Mouse (Mus musculus): ENCODE results near the gene Pacsin2. TPM values are rescaled to one million over a fixed set of nuclear protein-coding genes. Genes with fewer than 3 reads are reported as not detected.
"Not testable (repeated sequence)": the region's sequence is repeated elsewhere in the genome, so short reads cannot be mapped to it uniquely, and the experiment has no call there.

The Pacsin2 gene
- total RNA-seq, 2 experiments from 2014 or later = 50.2 to 55.7 TPM

GRCm38 (mm10) chr15:83382467-83382866 lies 81.9 kb downstream of the Pacsin2 start:
- DNase-seq (ENCODE audit: low spot score in 2 of 2) = no peak

GRCm38 (mm10) chr15:83377153-83377552 lies 87.3 kb downstream of the Pacsin2 start:
- no peak for DNase-seq (ENCODE audit: low spot score in 2 of 2)

- peak; percentile 39 to 49 for DNase-seq (ENCODE audit: low spot score in 2 of 2)
Measured at GRCm38 (mm10) chr15:83375136-83375535, 89.3 kb downstream of the Pacsin2 start.

DNA sequence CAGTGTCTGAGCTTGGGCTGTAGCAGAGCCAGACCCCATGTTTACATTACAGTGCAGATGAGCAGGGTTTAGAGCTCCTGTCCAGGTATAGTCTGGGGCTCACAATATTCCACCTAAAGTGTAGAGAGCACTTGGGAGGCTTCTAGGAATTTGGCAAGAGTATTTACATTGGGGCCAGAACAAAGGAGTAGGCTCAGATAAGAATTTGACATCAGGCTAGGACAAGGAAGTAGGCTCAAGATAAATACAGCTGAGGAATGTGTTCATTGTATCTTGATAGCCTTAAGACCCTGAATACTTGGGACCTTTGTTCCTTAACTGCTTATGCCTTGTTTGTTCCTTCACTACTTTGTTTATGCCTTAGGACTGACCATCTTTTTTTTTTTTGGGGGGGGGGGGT lies 90.3 kb downstream of the Pacsin2 start:
- no peak for DNase-seq (ENCODE audit: low spot score in 2 of 2)

- not testable (repeated sequence) for DNase-seq (ENCODE audit: low spot score in 2 of 2)
Measured at GRCm38 (mm10) chr15:83368702-83369101, 95.7 kb downstream of the Pacsin2 start.

DNA sequence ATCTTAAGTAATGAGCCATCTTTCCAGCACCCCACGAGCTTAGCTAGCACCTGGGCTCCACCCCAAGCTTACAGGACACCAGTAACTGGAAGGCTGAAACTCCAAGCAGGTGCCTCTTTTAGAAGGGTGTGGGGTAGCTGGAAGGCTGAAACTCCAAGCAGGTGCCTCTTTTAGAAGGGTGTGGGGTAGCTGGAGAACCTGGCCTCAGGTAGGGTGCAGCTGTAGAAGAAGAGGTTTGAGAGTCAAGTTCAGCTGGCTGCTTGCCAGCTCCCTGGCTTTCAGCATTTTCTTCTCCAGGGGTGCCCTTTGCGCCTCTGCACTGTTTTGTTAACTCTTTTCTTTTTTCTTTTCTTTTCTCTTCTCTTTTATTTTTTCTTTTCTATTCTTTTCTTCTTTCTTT lies 96.1 kb downstream of the Pacsin2 start:
- no peak for DNase-seq (ENCODE audit: low spot score in 2 of 2)

GRCm38 (mm10) chr15:83366933-83367552 lies 97.4 kb downstream of the Pacsin2 start:
- peak; percentile 36 to 43 for DNase-seq (ENCODE audit: low spot score in 2 of 2)

DNA sequence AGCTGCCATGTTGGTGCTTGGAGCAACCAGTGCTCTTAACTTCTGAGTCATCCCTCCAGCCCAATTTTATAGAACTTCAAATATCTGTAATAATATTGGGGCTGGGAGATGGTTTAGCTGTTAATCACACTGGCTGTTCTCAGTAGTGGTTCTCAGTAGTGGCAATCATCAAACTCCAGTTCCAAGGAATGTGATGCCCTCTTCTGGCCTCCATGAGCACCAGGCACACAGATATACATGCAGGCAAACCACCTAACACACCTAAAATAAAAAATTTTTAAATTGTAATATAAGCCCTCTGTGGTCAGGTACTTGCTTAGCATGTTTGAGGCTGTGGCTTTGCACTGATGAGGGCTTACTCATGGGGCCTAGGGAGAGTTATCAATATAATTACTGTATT lies 98.7 kb downstream of the Pacsin2 start:
- DNase-seq (ENCODE audit: low spot score in 2 of 2) = no peak

DNA sequence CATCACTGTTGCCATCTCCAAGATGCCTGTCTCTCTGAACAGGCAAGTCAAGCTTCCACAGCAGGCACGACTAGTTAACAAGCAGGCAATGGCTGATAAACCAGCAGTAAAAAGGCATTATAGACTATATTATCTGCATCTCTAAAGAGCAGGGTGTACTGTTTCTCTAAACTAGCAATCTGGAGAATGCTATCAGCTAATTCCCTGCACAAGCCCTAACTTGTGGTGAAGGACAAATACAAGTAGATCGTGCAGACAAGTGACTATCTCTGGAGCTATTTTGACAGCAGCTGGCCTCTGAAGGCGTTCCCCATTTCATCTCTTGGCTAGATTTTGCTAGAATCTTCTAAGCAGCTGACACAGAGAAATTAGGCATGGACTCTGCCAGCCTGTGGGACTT lies 100.2 kb downstream of the Pacsin2 start:
- DNase-seq (ENCODE audit: low spot score in 2 of 2) = peak; percentile 29 to 60

DNA sequence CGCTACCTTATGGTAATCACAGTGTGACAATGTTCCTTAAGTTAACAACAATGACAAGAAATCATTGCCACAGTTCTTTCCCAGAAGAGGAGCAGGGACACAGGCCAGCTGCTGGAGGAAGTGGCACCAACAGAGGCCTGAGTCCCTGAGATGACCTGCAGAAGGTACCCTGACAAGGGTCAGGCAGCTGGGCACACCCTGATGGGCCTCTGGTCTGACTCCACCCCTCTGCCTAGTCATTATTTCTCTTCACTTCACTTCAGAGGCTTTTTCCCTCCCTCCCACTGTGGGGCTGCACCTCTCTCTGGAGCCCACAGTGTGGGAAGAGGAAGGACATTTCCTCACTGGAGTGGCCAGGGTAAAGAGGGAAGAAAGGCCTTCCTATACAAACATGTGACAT lies 101.6 kb downstream of the Pacsin2 start:
- not testable (repeated sequence) for DNase-seq (ENCODE audit: low spot score in 2 of 2)

DNA sequence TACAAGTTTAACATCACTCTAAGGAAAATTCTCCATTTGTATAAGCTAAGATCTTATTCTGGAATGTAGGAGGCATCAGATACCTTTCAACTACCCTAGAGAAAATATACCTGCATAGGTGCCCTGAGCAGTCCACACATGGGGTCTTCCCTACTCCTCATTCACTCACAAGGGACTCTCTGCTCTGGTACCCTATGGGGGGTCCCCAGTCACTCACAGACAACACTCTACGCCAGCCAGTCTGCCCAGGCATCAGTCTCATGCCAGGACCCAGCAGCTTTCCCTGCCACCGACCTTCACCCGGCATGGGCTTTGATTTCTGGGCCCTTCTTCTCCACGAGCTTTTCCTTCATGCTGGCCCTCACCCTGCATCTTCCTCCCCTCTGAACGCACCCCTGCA lies 103.5 kb downstream of the Pacsin2 start:
- not testable (repeated sequence) for DNase-seq (ENCODE audit: low spot score in 2 of 2)

- DNase-seq (ENCODE audit: low spot score in 2 of 2) = no peak
Measured at GRCm38 (mm10) chr15:83360140-83360539, 104.3 kb downstream of the Pacsin2 start.

- DNase-seq (ENCODE audit: low spot score in 2 of 2) = no peak
Measured at GRCm38 (mm10) chr15:83358476-83358875, 105.9 kb downstream of the Pacsin2 start.

DNA sequence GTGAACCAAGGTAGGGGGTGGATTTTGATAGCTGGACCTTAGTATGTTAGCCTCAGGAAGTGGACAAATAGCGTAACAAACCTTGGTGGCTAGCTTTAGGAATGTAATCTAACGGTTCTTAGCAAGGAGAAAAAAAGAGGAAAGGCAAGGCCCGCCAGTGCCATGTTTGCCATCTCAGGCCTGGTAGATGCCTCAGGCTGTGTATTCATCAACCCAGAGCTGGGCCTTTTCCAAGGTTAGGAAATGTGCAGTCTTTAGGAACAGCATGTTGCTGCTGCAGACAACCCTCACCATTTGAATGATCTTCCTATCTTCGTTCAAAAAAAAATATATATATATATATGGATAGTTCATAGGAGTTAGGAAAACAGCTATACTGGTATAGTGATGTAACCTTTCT lies 112.9 kb downstream of the Pacsin2 start:
- DNase-seq (ENCODE audit: low spot score in 2 of 2) = no peak

- no peak for DNase-seq (ENCODE audit: low spot score in 2 of 2)
Measured at GRCm38 (mm10) chr15:83350859-83351258, 113.5 kb downstream of the Pacsin2 start.

- peak; percentile 93 to 95 for DNase-seq (ENCODE audit: low spot score in 2 of 2)
Measured at GRCm38 (mm10) chr15:83349954-83350711, 114.3 kb downstream of the Pacsin2 start, which contains the start of gene Arfgap3. Gene Arfgap3, minus strand, starts transcription at chr15:83350247.

- no peak for DNase-seq (ENCODE audit: low spot score in 2 of 2)
Measured at GRCm38 (mm10) chr15:83349225-83349953, 115.0 kb downstream of the Pacsin2 start.

DNA sequence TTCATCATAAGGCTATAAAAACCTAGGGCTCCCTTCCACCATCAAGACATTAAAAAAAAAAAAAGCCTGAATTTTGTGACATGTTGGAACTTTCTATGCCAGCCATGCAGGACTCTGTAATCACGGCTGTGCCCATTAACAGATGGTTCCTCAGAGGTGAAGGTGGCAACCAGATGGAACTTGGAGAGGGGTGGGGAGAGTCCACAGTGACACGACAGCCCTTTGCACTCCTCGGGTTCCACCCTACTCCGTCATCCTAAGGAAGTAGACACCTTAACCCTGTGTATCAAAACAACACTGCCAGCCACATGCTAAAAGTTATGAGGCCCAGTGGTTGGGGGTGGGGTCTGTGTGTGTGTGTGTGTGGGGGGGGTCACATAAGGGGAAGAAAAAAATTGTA lies 115.7 kb downstream of the Pacsin2 start:
- no peak for DNase-seq (ENCODE audit: low spot score in 2 of 2)

- DNase-seq (ENCODE audit: low spot score in 2 of 2) = no peak
Measured at GRCm38 (mm10) chr15:83345898-83346529, 118.4 kb downstream of the Pacsin2 start.

GRCm38 (mm10) chr15:83344956-83345355 lies 119.5 kb downstream of the Pacsin2 start:
- DNase-seq (ENCODE audit: low spot score in 2 of 2) = peak in 1 of 2 experiments; percentile 12

DNA sequence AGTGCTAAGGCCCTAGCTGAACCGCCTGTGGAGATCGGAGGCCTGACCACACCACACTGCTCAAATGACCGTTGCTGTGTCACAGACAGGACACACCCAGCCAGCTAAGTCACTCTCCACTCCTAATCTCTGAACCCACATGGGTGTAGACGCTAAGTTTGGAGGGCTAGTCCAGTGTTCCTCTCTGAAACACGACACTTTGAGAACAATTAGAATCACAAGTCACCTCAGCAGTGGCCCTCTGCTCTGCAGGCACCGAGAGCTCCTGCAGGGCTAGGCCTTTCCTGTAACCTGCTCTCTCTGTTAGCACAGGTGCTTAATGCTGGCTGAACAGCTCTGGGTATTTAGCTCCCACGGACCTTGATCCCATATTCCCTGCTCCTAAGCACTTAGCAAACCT lies 120.2 kb downstream of the Pacsin2 start:
- DNase-seq (ENCODE audit: low spot score in 2 of 2) = no peak

All from layer of hippocampus, postnatal 14 days (tissue).